Mouse (Mus musculus) kidney, adult 9 months (tissue): ENCODE measurements around the gene Gm5726.
"Not testable (repeated sequence)": the region's sequence is repeated elsewhere in the genome, so short reads cannot be mapped to it uniquely, and the experiment has no call there.

Experiments
- DNase-seq: peaks from one replicate; pipeline ENCODE4 v3.0.0; 2022

The Gm5726 gene

GRCm38 (mm10) chr7:20545657-20546056 is at the start of gene Gm5726:
Gm5726 (minus strand) TSS chr7:20545757.
- DNase-seq: not testable (repeated sequence)

DNA sequence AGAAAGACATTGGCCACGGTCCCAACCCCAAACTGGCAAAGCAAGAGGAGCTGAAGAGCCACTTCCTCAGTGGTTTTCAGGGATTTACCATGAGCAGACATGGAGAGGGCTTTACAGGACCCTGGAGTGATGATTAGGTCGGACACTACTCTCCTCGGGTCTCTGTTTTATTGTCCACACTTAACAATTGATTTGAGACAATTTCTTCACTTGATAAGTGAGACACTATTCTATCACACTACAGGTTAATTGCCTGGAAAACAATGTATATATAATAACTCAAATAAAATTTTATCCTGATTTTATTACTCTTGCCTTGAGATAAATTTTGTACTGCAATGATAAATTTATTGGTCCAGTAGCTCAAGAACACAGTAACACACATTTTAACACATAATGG is 30.6 kb upstream of the Gm5726 start, which contains the start of gene Gm4141:
TSS of gene Gm4141 (minus strand) at position 101 of the 400 bp plus-strand sequence.
- not testable (repeated sequence) for DNase-seq

GRCm38 (mm10) chr7:20533537-20533936 is 12.0 kb downstream of the Gm5726 start, which contains the start of gene Vmn1r104:
Vmn1r104 (plus strand) TSS chr7:20533837.
- DNase-seq: not testable (repeated sequence)

DNA sequence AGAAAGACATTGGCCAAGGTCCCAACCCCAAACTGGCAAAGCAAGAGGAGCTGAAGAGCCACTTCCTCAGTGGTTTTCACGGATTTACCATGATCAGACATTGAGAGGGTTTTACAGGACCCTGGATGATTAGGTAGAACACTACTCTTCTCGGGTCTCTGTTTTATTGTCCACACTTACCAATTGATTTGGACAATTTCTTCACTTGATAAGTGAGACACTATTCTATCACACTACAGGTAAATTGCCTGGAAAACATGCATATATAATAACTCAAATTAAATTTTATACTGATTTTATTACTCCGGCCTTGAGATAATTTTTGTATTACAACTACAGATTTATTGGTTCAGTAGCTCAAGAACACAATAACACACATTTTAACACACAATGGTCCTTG is 35.1 kb downstream of the Gm5726 start, which contains the start of gene Vmn1r103:
TSS of gene Vmn1r103 (minus strand) at position 101 of the 400 bp plus-strand sequence.
- not testable (repeated sequence) for DNase-seq
